ENCODE assay signal across 8 mouse cellular contexts in the genomic region with DNA sequence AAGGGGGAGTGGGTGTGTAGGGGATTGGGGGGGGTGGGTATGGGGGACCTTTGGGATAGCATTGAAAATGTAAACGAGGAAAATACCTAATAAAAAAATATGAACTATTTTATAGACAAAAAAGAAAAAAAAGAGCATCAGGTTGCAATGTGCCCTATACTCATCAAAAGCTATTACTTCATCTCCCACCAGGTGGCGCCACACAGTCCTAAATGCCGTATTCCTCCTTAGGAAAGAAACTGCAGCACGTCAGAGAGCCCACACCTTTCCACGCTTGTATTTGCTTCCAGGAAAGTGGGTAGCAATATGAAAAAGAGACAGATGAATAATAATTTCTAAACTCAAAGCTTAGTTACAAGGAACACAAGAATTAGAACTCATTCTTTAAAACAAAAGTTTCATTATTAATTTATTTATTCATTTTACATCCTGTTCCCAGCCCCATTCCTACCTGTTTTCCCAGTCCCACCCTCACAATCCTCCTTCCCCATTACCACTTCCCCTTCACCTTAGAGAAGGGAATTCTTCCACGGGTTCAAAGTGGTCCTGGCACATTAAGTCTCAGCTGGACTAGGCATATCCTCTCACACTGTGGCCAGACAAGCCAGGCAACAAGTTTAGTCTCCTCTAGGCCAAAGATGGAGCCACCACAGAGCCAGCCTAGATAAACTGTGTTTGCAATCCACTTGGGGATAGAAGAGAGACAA.
DNase-seq lines count a peak whose midpoint lies in the region; ATAC-seq lines count a peak whose summit lies in the region.

No protein-coding gene starts in this region.

- no peak overlapping the region for H3K4me2 ChIP-seq in heart, embryonic 11.5 days
- no peak overlapping the region for H3K4me2 ChIP-seq in forebrain, embryonic 14.5 days (ENCODE audit: low read length)
- H3K4me2 ChIP-seq in neural tube, embryonic 13.5 days: no peak overlapping the region

- H3K9me3 ChIP-seq in heart, embryonic 11.5 days (replicated peaks; ENCODE audit: control insufficient read depth, low read length): no peaks in the 10 kb centered on the region
- no peaks in the 10 kb centered on the region for H3K9me3 ChIP-seq in forebrain, embryonic 14.5 days (replicated peaks; ENCODE audit: control insufficient read depth, low read length)
- H3K9me3 ChIP-seq in neural tube, embryonic 13.5 days: no peaks in the 10 kb centered on the region

- no peak overlapping the region for H3K4me3 ChIP-seq in heart, embryonic 11.5 days (ENCODE audit: low read depth, low read length)
- no peak overlapping the region for H3K4me3 ChIP-seq in forebrain, embryonic 14.5 days (ENCODE audit: low read depth, low read length)
- H3K4me3 ChIP-seq in neural tube, embryonic 13.5 days: no peak overlapping the region

- no peaks in the 10 kb centered on the region for H3K27me3 ChIP-seq in heart, embryonic 11.5 days (ENCODE audit: control insufficient read depth, insufficient read depth, low read length)
- H3K27me3 ChIP-seq in forebrain, embryonic 14.5 days (replicated peaks; ENCODE audit: control insufficient read depth, insufficient read depth, low read length): no peaks in the 10 kb centered on the region
- H3K27me3 ChIP-seq in neural tube, embryonic 13.5 days: no peaks in the 10 kb centered on the region

- DNase-seq in heart, postnatal 14 days: peak; percentile 2 to 42
- DNase-seq in c-Kit-positive CD71-positive TER-119-positive erythroid progenitor cells, embryonic 14.5 days (ENCODE audit: low spot score): peak; percentile 14
- peak; percentile 78 for DNase-seq in forebrain, embryonic 14.5 days (ENCODE audit: low spot score)
- DNase-seq in kidney, adult 9 months: peak; percentile 66
- DNase-seq in left cerebral cortex, postnatal 4 days: peak; percentile 76

- H3K4me1 ChIP-seq in heart, embryonic 11.5 days (ENCODE audit: control insufficient read depth, insufficient read depth, low read length): no peaks in the 10 kb centered on the region
- H3K4me1 ChIP-seq in forebrain, embryonic 14.5 days (ENCODE audit: control insufficient read depth, insufficient read depth, low read length): no peaks in the 10 kb centered on the region
- no peaks in the 10 kb centered on the region for H3K4me1 ChIP-seq in neural tube, embryonic 13.5 days (replicated peaks)

- H3K9ac ChIP-seq in heart, embryonic 11.5 days (ENCODE audit: low read depth, low read length): no peak overlapping the region
- H3K9ac ChIP-seq in forebrain, embryonic 14.5 days (ENCODE audit: low read length): no peak overlapping the region
- H3K9ac ChIP-seq in neural tube, embryonic 13.5 days: no peak overlapping the region

- intact Hi-C loops in heart, postnatal 14 days (cut with DNase I): no loop called here
- intact Hi-C loops in left cerebral cortex, postnatal 4 days (cut with DNase I): loop anchor here (5.0 kb wide), 1 partner anchor 418 kb away; no protein-coding TSS in a partner anchor

- H3K27ac ChIP-seq in heart, embryonic 11.5 days (ENCODE audit: low read depth, low read length): no peak overlapping the region
- H3K27ac ChIP-seq in forebrain, embryonic 14.5 days (ENCODE audit: low read depth, low read length): no peak overlapping the region
- no peak overlapping the region for H3K27ac ChIP-seq in neural tube, embryonic 13.5 days (replicated peaks)

- WGBS in heart, embryonic 11.5 days (ENCODE audit: insufficient replicate concordance): 17% methylated on average over 6 of the region's 6 CpGs
- WGBS in forebrain, embryonic 14.5 days: 24% methylated on average over 6 of the region's 6 CpGs
- WGBS in neural tube, embryonic 13.5 days: 16% methylated on average over 6 of the region's 6 CpGs

- no peak for ATAC-seq in heart, embryonic 11.5 days (replicated peaks; ENCODE audit: insufficient number of reproducible peaks, low FRiP score, low TSS enrichment)
- ATAC-seq in forebrain, embryonic 14.5 days: peak; percentile 89
- peak; percentile 89 for ATAC-seq in neural tube, embryonic 13.5 days (ENCODE audit: low read depth)
- ATAC-seq in megakaryocyte-erythroid progenitor cell, adult 5-6 weeks (replicated peaks; ENCODE audit: low FRiP score, low TSS enrichment, poor library complexity, severe bottlenecking): no peak

- H3K36me3 ChIP-seq in heart, embryonic 11.5 days (ENCODE audit: control insufficient read depth, insufficient read depth, low read length): no peaks in the 10 kb centered on the region
- no peaks in the 10 kb centered on the region for H3K36me3 ChIP-seq in forebrain, embryonic 14.5 days (ENCODE audit: control insufficient read depth, insufficient read depth, low read length)
- H3K36me3 ChIP-seq in neural tube, embryonic 13.5 days: no peaks in the 10 kb centered on the region

Comparison
In these comparisons a context has a peak if more than half of its experiments do, and no peak if none do; other contexts are left out.
1. DNase-seq: peak in every context shown above with its lines; median percentile 78 in forebrain, embryonic 14.5 days; 76 in left cerebral cortex, postnatal 4 days; 66 in kidney, adult 9 months; 22 in heart, postnatal 14 days; 14 in c-Kit-positive CD71-positive TER-119-positive erythroid progenitor cells, embryonic 14.5 days.
2. ATAC-seq: peak in forebrain, embryonic 14.5 days (single experiment) and neural tube, embryonic 13.5 days (single experiment); none in heart, embryonic 11.5 days (single experiment) and megakaryocyte-erythroid progenitor cell, adult 5-6 weeks (single experiment).